Mouse (Mus musculus) limb, embryonic 10.5 days (tissue): Measurements from ENCODE around the gene Ceacam12. TPM values are rescaled to one million over a fixed set of nuclear protein-coding genes. Genes with fewer than 3 reads are reported as not detected.
"Not testable (repeated sequence)": the region's sequence is repeated elsewhere in the genome, so short reads cannot be mapped to it uniquely, and the experiment has no call there.

Experiments used
- DNase-seq: peaks from one replicate; pipeline ENCODE4 v3.0.0-alpha.2; 2017; ENCODE audit warnings: low spot score
- H3K27ac ChIP-seq: fragments of 300-500 bp; sonication (generic); 2 replicates; pipeline ENCODE4 v1.5.1; 2016; ENCODE audit warnings: mild to moderate bottlenecking
- H3K27me3 ChIP-seq: fragments of 300-500 bp; sonication (generic); 2 replicates; pipeline ENCODE4 v1.6.1; 2016; ENCODE audit warnings: low read depth, mild to moderate bottlenecking; ENCODE audit not compliant: poor library complexity, severe bottlenecking
- H3K36me3 ChIP-seq: fragments of 300-500 bp; sonication (generic); 2 replicates; pipeline ENCODE4 v1.6.1; 2016; ENCODE audit warnings: mild to moderate bottlenecking, moderate library complexity
- H3K4me1 ChIP-seq: fragments of 300-500 bp; sonication (generic); 2 replicates; pipeline ENCODE4 v1.6.1; 2016
- H3K4me3 ChIP-seq: fragments of 300-500 bp; sonication (generic); 2 replicates; pipeline ENCODE4 v1.5.1; 2016; ENCODE audit warnings: mild to moderate bottlenecking, moderate library complexity
- H3K9me3 ChIP-seq: fragments of 300-500 bp; sonication (generic); replicated peaks from 2 replicates; pipeline ENCODE4 v1.6.1; 2016; ENCODE audit warnings: mild to moderate bottlenecking
- WGBS: fragments of 180-500 bp; shearing (Covaris S2); methylation state at CpG from one replicate; pipeline ENCODE4 v1.1.7; 2016; 5-methylcytosine and 5-hydroxymethylcytosine counted together
- microRNA-seq: library from miRNA; unstranded; fragments of <30 nt; microRNA quantifications from one replicate; pipeline ENCODE4, GENCODE M21; 2017
- polyA plus RNA-seq: library from polyadenylated mRNA; unstranded; fragments of >200 nt; fragmentation: Nextera tagmentation; extraction: Ambion mirVana; gene quantifications from 2 replicates; pipeline ENCODE4 v1.2.1, GENCODE M21; 2016

Ceacam12 gene
- not detected in 2 replicates for polyA plus RNA-seq

DNA sequence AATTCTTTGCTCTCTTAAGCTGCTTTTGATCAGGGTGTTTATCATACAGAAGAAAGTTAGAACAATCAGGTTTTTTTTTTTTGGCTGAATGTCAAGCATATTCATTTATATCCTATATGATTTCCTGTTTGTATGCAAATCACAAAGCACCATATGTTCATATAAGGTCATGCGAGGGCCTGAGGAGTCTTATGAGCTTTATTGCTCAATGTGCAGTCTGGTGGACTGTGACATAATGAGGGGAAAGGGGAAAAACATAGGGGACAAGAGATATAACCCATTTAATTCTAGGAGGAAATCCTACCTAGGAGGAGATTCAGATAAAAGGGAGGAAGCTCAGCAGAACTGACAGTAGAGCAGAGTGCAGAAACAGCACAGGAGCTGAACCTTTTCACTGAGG lies at the start of gene Ceacam12:
Gene Ceacam12 (plus strand): TSS at position 301 of the 400 bp plus-strand sequence.
- H3K27me3 ChIP-seq: no peaks in the 10 kb centered on the region
- no peak for DNase-seq
- no peaks in the 10 kb centered on the region for H3K36me3 ChIP-seq
- peaks cover 13% of the 10 kb centered on the region for H3K9me3 ChIP-seq
- H3K27ac ChIP-seq: no peak within 1 kb of the TSS
- no peak within 1 kb of the TSS for H3K4me3 ChIP-seq
- WGBS: 74% methylated on average over 1 of the region's 1 CpGs
- no peaks in the 10 kb centered on the region for H3K4me1 ChIP-seq

DNA sequence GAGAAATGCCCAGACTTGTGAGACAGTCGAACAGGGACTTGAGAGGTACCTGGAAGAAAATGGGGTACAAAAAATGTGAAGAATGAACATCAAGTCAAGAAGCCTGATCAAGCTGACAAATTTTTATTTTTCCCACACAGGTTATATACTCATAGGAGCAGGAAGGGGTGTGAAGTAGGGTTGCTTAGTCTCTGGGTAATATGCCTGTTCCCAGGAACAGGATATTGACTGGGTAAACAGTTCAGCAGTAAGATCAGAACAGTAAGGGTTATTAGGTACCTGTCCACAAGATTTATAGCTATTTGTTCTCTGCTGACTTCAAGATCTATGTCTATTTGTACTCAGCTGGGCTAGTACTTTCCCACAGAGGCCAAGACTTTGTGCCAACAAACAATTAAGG lies 8.1 kb downstream of the Ceacam12 start:
- not testable (repeated sequence) for H3K36me3 ChIP-seq, H3K4me3 ChIP-seq, H3K27ac ChIP-seq, DNase-seq, H3K4me1 ChIP-seq, H3K27me3 ChIP-seq
- WGBS: 86% methylated on average over 1 of the region's 1 CpGs
- peaks cover 15% of the 10 kb centered on the region for H3K9me3 ChIP-seq

DNA sequence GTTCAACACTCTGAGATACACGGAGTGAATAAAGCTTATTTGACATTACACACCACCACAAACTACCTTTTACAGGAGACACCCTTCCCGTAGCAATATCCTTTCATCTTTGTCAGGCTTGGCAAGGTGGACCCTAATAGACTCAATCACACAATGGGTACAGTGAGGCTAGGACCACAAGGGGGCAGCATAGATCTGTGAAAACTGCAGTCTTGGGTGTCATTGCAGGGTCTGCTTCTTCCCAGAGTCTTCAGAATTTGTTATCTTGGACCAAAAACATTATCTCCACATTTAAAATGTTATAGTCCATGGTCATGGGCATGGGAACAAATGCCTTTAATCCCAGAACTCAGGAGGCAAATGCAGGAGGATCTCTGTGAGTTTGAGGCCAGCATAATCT lies 35.1 kb downstream of the Ceacam12 start:
- no peaks in the 10 kb centered on the region for H3K4me1 ChIP-seq
- no peaks in the 10 kb centered on the region for H3K9me3 ChIP-seq
- no peak overlapping the region for H3K27ac ChIP-seq
- no peak for DNase-seq
- no peaks in the 10 kb centered on the region for H3K36me3 ChIP-seq
- no peak overlapping the region for H3K4me3 ChIP-seq
- WGBS: 38% methylated on average over 2 of the region's 2 CpGs
- no peaks in the 10 kb centered on the region for H3K27me3 ChIP-seq

Small RNAs within 50 kb of the gene (microRNA-seq; reads per million reads assigned to microRNA genes)
- gene Gm22414: not detected

Other genes with a start within 250 kb of the Ceacam12 start
- not detected in 2 replicates for gene Gm5155, start 194.2 kb upstream of the Ceacam12 start, polyA plus RNA-seq
- gene Ceacam11, start 93.8 kb upstream of the Ceacam12 start, polyA plus RNA-seq: not detected in 2 replicates
- not detected in 2 replicates for gene Ceacam13, start 56.0 kb upstream of the Ceacam12 start, polyA plus RNA-seq
- not detected in 2 replicates for gene Igfl3, start 110.6 kb downstream of the Ceacam12 start, polyA plus RNA-seq
- not detected in 2 replicates for gene Mill1, start 179.4 kb downstream of the Ceacam12 start, polyA plus RNA-seq